Mouse (Mus musculus): ENCODE measurements at regions not wholly inside any gene's neighbourhood (a gene's known extent, or its start where the extent isn't known, plus 50 kb on each side); places are given as distances from the start of the nearest gene placed in this dataset.
A peak's percentile ranks its signal among the peaks of the same experiment; 100 is the strongest.

DNA sequence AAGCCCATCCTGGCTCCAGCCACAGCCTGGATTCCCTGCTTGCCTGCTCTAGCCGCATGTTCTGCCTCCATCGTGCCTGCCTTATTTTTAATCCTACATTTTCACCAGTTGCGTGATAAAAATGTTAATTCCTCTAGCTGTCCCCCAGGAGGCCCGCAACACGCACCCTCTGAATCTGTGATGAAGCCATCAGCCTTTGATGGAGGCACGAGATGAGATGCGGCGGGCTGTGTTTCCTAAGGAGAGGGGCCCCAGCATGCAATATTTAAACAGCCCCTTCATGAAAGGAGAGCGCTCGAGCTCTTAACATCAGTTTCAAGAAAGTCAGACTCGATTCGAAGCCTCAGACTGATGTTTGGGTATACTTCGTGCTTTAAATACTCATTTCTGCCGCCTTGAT lies 76.3 kb downstream of the Nptx2 start:
- DNase-seq (ENCODE audit: low read depth, low spot score), result no peak

DNA sequence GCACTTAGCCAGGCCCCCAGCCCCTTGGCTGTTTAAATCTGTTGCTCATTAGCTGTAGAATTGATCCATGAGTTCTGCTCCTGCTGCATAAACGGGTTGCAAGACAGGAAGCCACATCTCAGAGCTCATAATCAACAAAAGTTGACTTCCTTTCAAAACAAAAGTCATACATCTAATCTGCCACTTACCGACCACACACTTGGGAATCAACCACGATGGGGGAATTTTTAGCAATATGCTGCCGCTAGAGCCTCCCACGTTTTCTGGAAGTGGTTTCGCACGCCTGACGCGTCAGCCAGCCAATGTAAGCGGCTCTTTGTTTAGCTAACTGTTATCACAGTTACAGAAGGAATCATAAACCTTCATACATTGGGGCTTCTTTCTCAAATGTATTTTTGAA lies 77.7 kb downstream of the Nptx2 start:
- DNase-seq (ENCODE audit: low read depth, low spot score), result peak; percentile 86

GRCm38 (mm10) chr5:144632295-144632694 lies 86.6 kb downstream of the Nptx2 start:
- DNase-seq (ENCODE audit: low read depth, low spot score), result peak; percentile 67

- DNase-seq (ENCODE audit: low read depth, low spot score), result peak; percentile 58
These were observed 92.9 kb downstream of the Nptx2 start for GRCm38 (mm10) chr5:144638631-144639030.

- DNase-seq (ENCODE audit: low read depth, low spot score), result peak; percentile 59
These were observed 93.9 kb downstream of the Nptx2 start for GRCm38 (mm10) chr5:144639639-144640038.

DNA sequence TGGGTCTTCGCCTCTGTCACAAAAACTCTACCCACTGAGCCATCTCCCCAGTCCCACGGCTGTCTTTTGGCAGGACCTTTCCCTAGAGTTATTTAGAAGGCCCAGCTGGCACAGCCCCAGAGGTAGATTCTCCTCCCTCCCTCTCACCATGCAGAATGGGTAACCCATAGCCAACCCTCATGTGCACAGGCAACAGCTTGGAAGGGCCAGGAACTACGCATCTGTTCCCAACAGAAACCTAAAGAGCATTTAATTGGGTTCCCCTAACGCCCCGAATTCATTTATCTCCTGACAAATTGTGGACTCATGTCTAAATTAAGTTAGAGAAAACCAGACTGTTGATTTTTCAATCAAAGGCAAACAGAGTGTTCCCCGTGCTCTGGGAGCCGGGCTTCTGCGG lies 97.1 kb downstream of the Nptx2 start:
- no peak for DNase-seq (ENCODE audit: low read depth, low spot score)

DNA sequence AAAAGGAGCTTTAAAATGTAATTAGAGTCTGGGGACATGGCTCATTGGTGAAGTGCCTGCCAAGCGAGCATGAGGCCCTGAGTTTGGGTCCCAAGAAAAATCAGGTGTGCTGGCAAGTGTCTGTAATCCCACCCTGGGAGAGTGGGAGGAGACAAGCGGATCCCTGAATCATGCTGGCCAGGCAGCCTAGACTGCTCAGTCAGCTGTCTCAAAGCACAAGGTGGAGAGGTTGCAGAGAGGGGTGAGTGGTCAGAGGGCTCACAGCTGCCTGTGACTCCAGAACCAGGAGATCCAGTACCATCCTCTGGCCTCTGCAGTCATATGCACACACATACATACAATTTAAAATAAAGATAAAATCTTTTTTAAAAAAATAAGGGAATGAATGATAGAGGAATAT lies 97.7 kb downstream of the Nptx2 start:
- DNase-seq (ENCODE audit: low read depth, low spot score), result no peak

GRCm38 (mm10) chr5:144645367-144645766 lies 99.7 kb downstream of the Nptx2 start:
- peak; percentile 33 for DNase-seq (ENCODE audit: low read depth, low spot score)

DNA sequence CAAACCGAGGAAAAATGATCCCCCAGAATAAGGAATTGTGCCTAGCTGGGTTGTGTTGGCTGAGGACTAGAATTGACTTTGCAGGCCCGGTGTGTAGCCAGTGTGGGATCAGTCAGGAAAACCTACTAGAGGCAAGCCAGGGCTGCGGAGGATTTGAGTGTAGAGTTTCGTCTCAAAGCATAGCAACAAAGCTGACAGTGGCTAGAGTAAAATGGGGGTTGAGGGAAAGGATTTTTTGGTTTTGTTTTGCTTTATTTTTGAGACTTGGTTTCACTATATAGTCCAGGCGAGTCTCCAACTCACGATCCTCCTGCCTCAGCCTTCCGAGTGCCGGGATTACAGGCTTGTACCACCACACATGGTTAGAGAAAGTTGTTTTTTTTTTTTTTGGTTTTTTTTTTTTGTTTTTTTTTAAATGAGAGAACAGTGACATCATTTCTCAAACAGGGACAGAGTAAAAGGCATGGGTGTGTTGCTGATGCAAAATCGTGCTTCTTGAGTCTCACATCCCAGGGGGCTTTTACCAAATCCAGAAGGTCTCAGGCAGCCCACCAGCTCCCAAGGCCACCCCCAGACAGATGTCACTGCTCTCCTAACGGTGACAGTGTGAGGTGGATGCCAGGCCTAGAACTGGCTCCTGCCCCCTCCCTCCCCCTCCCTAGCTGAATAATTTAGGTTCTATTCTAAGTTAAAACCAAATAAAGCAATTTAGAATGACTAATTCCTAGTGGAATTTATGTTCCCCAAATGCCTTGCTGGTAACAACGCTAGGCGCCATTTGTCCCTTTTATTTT lies 101.8 kb downstream of the Nptx2 start:
- DNase-seq (ENCODE audit: low read depth, low spot score), result peak; percentile 90

DNA sequence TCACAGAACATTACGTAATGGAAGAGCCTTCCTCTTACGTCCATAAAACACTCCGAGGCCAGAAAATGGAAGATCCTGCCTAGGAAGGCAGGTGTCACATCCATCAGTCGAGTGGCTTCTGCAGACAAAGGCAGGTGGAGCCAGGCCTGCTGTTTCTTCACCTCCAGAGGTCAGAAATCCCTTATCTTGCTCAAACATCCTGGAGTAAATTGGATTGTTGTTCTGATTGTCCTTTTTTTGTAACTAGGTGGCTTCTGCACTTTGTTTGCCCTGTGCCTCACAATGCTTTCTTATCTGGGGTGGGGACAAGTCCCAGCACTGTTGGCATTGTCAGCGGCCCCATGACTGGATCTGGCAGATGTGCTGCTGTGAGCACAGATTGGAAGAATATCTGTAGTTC lies 106.5 kb downstream of the Nptx2 start:
- no peak for DNase-seq (ENCODE audit: low read depth, low spot score)

GRCm38 (mm10) chr5:144662031-144662430 lies 99.6 kb downstream of the Tmem130 start:
- no peak for DNase-seq (ENCODE audit: low read depth, low spot score)

- DNase-seq (ENCODE audit: low read depth, low spot score), result no peak
These were observed 97.6 kb downstream of the Tmem130 start for GRCm38 (mm10) chr5:144663981-144664380.

DNA sequence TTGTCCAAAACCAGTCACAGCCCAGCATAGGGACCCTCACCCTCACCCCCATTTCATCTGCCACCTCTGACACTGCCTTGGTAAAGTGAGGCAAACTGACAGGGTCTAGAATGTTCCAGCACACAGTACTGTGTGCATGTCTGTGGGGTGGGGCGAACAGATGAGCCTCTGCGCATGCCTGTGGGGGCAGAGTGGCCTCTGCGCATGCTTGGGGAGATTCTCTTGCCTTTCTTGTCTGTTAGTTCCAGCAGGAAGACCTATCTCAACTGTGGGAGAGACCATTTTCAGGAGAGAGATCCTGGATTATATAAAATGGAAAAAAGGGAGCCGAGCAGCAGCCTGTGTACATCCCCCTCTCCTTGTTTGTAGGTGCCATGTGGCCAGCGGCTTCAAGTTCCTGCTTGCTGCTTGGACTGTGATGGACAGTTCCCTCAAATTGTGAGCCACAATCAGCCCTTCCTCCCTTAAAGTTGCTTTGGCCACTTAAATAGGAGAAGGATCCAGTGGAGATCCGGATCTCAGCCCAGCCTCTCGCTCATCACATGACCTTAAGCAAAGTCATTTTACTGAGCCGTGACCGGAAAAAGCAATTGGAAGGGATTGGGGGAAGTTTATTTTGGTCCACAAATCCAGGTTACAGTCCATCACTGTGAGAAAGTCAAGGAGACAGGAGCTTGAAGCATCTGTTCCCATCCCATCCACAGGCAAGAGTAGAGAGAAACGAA lies 96.9 kb downstream of the Tmem130 start:
- DNase-seq (ENCODE audit: low read depth, low spot score), result peak; percentile 5

DNA sequence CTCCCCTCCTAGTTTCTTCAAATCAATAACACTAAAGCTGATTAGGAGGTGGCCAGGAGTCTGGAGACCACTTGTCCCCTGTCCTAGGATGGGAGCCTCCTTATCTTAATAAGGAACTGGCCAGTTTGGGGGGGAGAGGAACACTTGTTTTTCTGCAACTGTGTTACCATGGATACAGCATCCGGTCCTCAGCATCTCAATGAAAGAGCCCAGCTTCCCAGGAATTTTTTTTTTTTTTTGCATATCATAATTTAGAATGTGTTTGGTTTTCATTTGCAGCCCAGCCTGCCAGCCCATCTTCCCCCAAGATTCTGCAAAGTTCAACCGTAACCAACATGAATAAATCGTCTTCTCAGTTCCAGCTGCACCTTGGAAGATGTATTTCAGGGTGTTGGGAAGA lies 93.6 kb downstream of the Tmem130 start:
- DNase-seq (ENCODE audit: low read depth, low spot score), result peak; percentile 50

- DNase-seq (ENCODE audit: low read depth, low spot score), result no peak
These were observed 82.5 kb downstream of the Tmem130 start for GRCm38 (mm10) chr5:144678815-144679750.

DNA sequence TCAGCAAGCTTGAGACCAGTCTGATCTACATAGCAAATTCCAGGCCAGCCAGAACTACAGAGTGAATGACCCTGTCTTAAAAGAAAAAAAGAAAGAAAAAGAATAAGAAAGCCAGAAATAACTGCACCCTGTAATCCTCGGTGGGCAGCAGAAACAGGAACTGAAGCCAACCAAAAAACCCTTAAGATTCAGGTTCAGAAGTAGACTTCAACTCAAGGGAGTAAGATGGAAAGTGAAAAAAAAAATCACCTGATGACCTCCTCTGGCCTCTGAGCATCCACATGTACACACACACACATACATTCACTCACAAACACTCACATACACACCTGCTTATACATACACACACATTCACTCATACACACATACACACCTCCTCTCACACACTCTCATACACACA lies 77.4 kb downstream of the Tmem130 start:
- DNase-seq (ENCODE audit: low read depth, low spot score), result no peak
